Mouse (Mus musculus) right cerebral cortex, postnatal 25 days (tissue): ENCODE measurements around the gene Cysrt1.

Experiments used
- DNase-seq: peaks from one replicate; pipeline ENCODE4 v3.0.0; 2022

Gene Cysrt1

GRCm38 (mm10) chr2:25234050-25234449 lies 8.2 kb downstream of the Cysrt1 start, which contains the start of gene Slc34a3:
TSS of gene Slc34a3 (minus strand) at chr2:25234364.
- DNase-seq, result no peak

DNA sequence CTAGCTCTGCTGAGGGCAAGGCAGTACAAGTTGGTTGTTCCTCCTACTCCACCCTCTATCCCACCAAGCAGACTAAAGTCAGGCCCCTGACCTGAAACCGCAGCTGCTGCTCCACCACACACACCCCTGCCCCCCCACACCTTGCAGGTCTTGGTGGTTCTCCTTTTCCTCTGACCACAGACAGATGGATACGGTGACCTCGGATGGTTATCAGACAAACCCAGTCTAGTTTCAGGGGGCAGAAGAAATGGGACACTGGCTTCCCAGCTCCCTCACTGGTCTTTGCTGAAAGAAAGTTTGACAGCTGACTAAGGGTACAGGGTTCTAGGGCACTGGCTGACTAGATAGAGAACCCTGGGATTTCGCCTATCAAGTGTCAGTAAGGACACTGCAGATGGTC lies 8.8 kb downstream of the Cysrt1 start:
- no peak for DNase-seq

DNA sequence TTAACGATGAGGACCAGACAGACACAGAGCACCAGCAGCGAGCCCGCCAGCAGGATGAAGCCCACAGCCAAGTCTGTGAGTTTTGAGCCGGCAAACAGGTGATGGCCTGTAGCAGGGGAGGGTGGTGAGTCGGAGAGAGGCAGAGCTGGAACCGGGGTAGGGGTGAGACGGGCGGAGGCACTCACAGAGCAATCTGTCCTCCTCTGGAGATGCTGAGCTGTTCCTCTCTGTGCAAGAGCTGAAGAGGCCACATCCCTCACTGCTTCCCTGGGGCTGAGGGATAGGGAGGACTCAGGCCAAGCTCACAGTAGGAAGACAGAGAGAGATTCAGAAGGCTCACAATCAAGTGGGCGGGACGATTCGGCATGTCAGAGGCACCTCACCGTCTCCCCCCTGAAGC lies 11.2 kb downstream of the Cysrt1 start:
- DNase-seq, result no peak

DNA sequence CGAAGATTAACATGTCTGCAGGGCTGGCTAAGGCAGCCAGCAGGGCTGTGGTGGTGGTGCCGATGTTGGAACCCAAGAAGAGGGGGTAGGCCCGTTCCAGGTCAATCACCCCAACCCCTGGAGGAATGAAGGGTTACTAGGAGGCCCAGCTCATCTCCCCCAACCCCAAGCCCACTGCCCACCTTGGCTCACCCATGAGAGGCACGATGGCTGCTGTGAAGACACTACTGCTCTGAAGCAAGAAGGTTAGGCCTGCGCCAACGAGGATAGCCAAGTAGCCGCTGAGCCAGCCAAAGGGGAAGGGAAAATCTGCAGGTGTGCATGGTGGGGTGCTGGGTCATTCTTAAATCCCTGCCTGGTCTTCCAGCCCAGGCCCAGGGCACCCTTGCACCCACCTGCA lies 11.7 kb downstream of the Cysrt1 start:
- DNase-seq, result no peak

DNA sequence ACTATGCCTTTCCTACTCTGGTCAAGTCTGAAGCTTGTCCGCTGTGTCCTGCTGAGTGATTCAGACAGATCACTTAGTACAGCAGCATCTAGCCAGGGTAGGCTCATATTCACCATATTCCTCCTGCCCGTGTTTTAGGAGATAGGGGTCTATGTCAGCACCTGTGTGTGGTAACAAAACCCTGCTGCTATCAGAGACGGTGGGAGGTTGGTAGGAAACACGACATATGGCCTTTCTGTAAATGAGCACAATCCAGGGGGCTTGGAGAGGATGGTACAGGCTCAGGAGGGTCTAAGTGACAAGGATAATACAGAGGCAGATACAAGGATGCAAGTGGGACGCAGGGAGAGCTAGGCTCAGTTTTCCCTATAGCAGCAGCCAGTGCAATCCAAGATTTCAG lies 12.7 kb downstream of the Cysrt1 start:
- no peak for DNase-seq

GRCm38 (mm10) chr2:25228995-25229530 lies 13.2 kb downstream of the Cysrt1 start:
- no peak for DNase-seq

DNA sequence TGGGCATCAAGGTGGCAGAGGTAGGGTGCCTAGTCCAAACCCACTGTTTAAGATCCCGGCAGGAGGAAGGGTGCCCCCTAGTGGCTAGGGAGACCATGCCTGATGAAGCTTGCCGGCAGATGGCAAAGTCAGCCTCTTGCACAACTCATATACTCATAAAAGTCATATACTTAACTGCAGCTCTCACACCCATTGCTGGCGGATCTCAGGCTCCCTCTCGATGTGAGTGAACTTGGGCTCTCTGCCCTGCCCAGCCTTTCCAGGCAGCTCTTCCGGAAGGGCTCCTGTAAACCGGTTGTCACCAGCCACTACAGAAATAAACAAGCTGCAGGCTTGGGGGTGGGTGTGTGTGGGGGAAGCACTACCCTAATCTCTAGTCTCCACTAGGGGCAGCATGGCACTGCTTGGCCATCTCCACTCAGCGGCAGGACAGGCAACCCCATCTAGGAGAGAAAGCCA lies 13.8 kb downstream of the Cysrt1 start:
- peak; percentile 83 for DNase-seq

DNA sequence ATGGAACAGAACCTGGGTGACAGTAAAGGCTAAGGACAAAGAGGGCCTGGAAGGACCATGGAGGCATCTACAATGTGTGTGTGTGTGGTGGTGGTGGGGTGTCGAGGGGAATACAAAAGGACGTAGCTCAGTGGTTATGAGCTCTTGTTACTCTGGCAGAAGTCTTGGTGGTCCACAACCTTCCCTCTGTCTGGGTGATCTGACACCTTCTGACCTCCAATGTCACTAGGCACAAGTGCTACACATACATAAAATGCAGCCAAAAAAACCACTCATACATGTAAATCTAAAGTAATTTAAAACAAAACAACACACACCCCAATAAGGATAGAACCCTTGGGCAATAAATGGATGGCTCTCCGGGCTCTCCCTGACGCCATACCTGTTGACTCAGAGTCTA lies 14.8 kb downstream of the Cysrt1 start:
- no peak for DNase-seq

DNA sequence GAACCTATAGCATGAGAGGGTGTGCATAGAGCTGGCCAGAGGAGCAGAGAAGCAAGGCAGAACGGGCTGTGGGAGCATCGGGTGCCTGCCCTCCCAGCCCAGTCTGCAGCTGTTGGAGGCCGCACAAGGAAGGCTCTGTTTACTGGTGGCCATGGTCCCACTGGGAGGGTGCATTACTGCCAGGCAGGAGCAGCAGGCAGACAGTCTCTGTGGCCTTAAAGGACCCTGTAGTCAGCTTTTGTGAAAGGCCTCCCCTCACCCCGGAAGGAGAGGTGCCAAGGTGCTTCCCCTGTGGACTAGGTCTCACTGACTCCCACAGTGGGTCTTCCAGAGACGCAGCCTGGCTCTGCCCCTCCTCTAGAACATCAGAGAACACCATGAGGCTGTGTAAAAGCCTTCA lies 15.4 kb downstream of the Cysrt1 start:
- DNase-seq, result peak; percentile 41

DNA sequence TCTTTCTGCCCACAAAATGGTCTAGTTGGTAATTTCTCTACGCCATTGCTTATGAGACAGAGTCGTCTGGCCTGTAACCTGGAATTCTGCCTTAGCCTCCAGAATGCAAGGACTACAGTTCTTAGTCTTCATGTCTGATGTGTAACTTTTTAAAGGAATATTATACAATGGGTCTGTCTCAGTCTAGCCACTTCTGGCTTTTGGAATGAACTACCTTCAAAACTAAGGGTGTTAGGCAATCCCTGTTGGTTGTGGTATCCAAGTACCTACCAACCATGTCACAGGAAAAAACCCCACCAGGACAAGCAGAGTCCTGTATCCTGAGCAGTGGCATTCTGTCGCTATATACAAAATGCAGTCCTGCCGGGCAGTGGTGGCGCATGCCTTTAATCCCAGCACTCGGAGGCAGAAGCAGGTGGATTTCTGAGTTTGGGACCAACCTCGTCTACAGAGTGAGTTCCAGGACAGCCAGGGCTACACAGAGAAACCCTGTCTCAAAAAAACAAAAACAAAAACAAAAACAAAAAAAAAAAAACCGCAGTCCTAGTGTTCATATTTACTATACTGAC lies 16.4 kb downstream of the Cysrt1 start:
- no peak for DNase-seq

- peak; percentile 99 for DNase-seq
Observed at GRCm38 (mm10) chr2:25224766-25225752, 17.2 kb downstream of the Cysrt1 start.

DNA sequence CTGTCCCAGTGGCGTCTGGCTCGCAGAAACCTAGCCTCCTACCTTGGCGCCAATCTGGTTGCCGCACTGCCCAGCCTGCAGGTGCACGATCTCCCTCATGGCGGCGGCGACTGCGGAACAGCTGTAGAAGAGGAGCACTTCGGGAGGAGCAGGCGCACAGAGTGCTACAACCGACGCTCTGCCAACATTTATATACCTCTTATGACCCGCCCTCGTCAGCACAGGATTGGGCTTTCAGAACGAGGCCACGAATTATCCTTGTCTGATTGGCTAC lies 17.8 kb downstream of the Cysrt1 start, which contains the start of gene Tubb4b:
TSS of gene Tubb4b (minus strand) at position 211 of the 274 bp plus-strand sequence.
- DNase-seq, result no peak

DNA sequence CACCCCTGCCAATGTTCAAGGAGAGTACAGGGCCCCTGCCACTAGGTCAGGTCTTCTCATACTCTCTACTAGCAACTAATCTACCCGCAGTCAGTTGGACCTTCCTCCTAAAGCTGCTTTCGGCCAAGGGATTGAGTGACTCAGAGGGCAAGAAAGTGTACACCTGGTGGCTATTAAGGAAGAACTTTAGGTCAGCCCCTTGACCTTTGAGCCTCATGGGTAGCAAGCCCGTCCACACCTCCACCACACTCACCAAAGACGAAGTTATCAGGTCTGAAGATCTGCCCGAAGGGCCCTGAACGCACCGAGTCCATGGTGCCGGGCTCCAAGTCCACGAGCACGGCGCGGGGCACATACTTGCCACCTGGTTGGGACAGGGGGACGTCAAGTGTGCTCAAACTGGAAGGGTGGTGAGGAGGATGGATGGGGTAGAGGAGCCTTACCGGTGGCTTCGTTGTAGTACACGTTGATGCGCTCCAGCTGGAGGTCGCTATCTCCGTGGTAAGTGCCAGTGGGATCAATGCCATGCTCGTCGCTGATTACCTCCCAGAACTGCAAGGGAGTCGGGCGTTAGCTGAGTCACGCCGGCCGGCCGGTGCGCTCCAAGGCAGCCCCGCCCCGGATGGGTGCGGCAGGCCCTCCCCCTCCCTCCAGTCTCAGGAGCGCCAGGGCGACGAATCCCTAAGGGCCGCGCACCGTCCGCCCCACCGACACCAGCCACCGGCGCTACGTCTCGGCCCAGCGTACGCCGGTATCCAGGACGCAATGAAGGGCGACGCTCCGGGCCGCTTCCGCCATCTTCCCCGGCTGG lies 18.4 kb downstream of the Cysrt1 start:
- DNase-seq, result peak; percentile 81

DNA sequence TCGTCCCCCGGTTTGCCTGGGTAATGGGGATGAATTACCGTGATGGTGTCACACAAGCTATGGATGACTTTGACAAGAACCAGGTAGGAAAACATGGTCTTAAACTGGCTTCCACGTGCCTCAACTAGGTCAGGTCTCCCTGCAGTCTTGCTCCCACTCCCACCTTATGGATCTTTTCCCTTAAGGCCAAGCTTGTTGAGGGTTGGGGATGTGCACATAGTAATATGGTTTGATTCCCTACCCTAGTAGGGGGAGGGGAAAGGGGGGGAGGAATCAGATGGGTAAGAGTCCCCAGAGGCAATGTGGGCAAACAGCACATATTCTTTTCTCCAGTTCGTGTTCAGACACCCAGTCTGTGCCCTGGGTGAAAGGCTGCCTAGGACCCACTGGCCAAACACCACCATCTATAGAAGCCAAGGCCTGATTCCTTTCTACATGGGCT lies 20.9 kb downstream of the Cysrt1 start:
- DNase-seq, result no peak

DNA sequence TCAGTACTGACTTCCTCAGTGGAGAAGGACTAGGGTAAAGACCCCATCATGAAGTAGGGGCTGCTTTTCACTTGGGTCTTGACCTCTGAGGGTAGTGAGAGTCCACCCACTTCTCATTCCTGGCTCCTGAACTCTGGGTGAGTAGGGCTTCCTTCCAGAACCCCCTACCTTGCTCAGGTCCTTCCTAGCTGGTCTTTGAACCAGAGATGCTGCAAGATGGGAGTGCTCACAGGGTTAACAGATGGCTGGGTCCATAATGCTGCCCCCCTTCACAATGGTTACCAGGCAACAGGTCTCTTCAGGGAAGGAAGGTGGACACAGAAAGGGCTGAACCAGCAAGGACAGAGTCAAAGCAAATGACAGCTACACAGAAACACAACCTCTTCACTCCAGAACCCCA lies 23.8 kb downstream of the Cysrt1 start, which contains the start of gene Fam166a:
TSS of gene Fam166a (plus strand) at position 301 of the 400 bp plus-strand sequence.
- DNase-seq, result no peak

DNA sequence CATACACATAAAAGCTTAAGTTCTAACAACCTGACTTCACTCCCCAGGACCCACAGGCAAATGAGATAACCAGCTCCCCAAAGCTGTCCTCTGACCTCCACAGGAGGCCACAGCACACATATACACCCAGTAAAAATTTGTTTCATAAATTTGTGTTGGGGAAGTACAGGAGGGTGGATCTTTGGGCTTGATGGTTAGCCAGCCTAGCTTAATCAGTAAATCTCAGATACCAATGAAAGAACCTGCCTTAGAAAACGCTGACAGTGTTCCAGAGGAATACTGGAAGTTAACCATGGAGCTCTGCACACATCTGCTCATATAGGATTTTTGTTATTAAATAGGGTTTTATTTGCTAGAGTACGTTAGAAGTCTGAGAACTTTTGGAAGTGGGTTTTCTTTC lies 24.6 kb downstream of the Cysrt1 start:
- no peak for DNase-seq

- DNase-seq, result no peak
Observed at GRCm38 (mm10) chr2:25214444-25214843, 27.8 kb downstream of the Cysrt1 start, which contains the start of gene Stpg3. TSS of gene Stpg3 (minus strand) at chr2:25214637.

- no peak for DNase-seq
Observed at GRCm38 (mm10) chr2:25213266-25213865, 28.9 kb downstream of the Cysrt1 start.

DNA sequence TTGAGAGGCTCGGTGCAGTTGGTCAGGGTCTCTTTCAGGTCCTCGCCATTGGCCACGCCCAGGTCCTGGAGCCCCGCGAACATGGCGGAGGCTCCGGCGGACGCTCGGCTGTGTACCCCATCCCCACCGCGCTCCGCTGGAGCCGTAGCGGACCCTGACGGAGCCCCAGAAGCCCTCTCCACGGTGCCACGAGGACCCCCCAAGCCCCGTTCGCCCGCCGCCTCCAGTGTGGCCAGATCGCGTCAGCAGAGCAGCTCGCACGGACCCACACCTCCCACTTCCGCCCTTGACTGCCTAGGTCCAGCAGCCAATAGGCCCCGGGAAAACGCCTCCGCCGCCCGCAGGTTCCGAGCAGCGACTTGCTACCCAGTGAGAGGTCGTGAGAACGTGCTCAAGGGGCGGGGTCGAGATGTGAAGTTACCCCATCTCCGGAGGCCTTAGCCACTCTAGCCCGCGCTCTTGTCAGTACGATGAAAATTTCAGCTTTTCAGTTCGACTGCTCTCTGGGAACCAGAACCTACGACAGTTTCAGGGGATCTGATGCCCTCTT lies 31.1 kb downstream of the Cysrt1 start, which contains the start of gene Nelfb:
TSS of gene Nelfb (minus strand) at position 369 of the 550 bp plus-strand sequence.
- DNase-seq, result peak; percentile 83

DNA sequence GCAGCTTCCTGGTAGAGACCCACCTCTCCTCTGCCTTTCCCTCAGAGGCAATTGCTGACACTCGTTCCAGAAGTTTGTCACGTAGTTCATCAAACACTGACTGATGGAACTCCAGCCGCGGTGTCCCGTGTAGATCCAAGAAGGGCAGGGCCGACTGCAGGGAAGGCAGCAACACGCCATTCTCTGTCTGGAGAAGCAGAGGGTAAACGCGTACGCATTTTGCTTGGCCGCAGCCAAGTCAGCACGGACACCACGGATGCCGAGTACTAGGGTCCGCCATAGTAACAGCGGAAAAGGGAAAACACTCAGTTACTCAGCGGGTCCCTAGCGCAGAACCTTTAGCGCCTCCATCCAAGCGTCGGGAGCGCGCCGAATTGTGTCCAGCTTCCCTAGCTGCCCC lies 31.6 kb downstream of the Cysrt1 start:
- DNase-seq, result no peak

GRCm38 (mm10) chr2:25207593-25207992 lies 34.7 kb downstream of the Cysrt1 start:
- no peak for DNase-seq

DNA sequence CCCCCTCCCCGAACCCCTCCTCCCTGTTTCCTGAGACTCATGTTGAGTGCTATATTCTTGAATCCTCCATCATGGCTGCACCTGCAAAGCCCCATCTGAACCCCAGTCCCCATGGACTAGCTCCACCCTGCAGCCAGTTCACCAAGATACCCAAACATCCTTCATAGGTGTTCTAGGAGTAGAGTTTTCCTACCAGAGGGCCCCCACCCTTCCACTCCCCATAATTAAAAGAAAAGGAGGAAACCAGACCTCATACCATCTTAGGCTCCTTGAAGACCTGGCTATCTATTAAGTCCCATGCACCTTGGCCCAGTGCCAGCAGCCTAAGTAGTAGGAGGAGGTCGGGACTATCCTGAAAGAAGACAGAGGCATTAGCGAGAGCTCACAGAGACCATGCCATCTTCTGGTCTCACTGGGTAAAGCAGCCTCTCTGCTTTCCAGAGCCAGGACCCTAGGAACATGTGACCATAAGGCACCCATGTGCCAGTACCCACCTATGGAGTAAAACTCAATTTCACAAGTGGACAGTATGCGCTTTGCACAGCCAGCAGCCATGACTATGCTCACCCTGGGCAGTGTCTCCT lies 38.5 kb downstream of the Cysrt1 start:
- DNase-seq, result no peak
